Mouse (Mus musculus) CH12.LX (cell line): ENCODE measurements around the gene Rims4. TPM values are rescaled to one million over a fixed set of nuclear protein-coding genes. Genes with fewer than 3 reads are reported as not detected.

Source experiments
- DNase-seq: peaks from one replicate; pipeline ENCODE4 v3.0.0-alpha.2; 2013; ENCODE audit errors: extremely low read depth
- H3K27ac ChIP-seq: 2 replicates; pipeline ENCODE4 v1.5.1; 2012; ENCODE audit warnings: low read depth, mild to moderate bottlenecking, control low read depth, moderate library complexity; ENCODE audit not compliant: insufficient read depth
- H3K27me3 ChIP-seq: replicated peaks from 2 replicates; pipeline ENCODE3; 2012; ENCODE audit warnings: inconsistent platforms
- H3K36me3 ChIP-seq, 2 experiments: replicated peaks in 1 of 2; 2 replicates each; pipeline versions ENCODE3 to v1.6.1; 2012; ENCODE audit warnings: inconsistent platforms in 1 of 2, low read length in 1 of 2, mild to moderate bottlenecking in 1 of 2, mixed read lengths in 1 of 2, moderate library complexity in 1 of 2; ENCODE audit not compliant: control insufficient read depth in 1 of 2, insufficient read depth in 1 of 2
- H3K4me1 ChIP-seq, 2 experiments: 2 replicates each; pipeline ENCODE4 v1.6.1; 2012; ENCODE audit warnings: inconsistent platforms in 1 of 2, moderate library complexity in 1 of 2; ENCODE audit not compliant: insufficient read depth in 2 of 2, control insufficient read depth in 1 of 2
- H3K4me2 ChIP-seq: 2 replicates; pipeline ENCODE4 v1.6.1; 2012; ENCODE audit warnings: low read depth, mild to moderate bottlenecking, control low read depth; ENCODE audit not compliant: poor library complexity, insufficient read depth, severe bottlenecking
- H3K4me3 ChIP-seq, 3 experiments: fragments of 150-350 bp in 1 of 3; sonication (generic) in 1 of 3; replicated peaks in 1 of 3; 2 replicates each; pipeline versions ENCODE3 to v1.5.1; 2011 to 2012; ENCODE audit warnings: low read depth in 2 of 3, low read length in 2 of 3, mild to moderate bottlenecking in 2 of 3, moderate library complexity in 2 of 3, control low read depth in 1 of 3, improper control_type of control experiment in 1 of 3, inconsistent platforms in 1 of 3, mixed read lengths in 1 of 3; ENCODE audit not compliant: poor library complexity in 1 of 3
- H3K79me2 ChIP-seq: replicated peaks from 2 replicates; pipeline ENCODE4 v1.6.1; 2012; ENCODE audit warnings: mild to moderate bottlenecking, moderate library complexity; ENCODE audit not compliant: control insufficient read depth, poor library complexity, insufficient read depth, severe bottlenecking; ENCODE audit errors: extremely low read depth
- H3K9ac ChIP-seq: 2 replicates; pipeline ENCODE4 v1.6.1; 2012; ENCODE audit warnings: low read depth, mild to moderate bottlenecking, control low read depth, moderate library complexity; ENCODE audit not compliant: insufficient read depth
- H3K9me3 ChIP-seq: replicated peaks from 2 replicates; pipeline ENCODE3; 2012; ENCODE audit warnings: low read length, inconsistent platforms, mixed read lengths
- BHLHE40 ChIP-seq: IDR thresholded peaks from 2 replicates; pipeline ENCODE4 v1.6.1; 2011; ENCODE audit warnings: mild to moderate bottlenecking, low read depth, low read length, improper control_type of control experiment
- CTCF ChIP-seq, 2 experiments: IDR thresholded peaks in 1 of 2; conservative IDR thresholded peaks in 1 of 2; 2 replicates each; pipeline ENCODE4 v1.5.1; 2011 to 2012; ENCODE audit warnings: low read depth in 2 of 2, low read length in 2 of 2, improper control_type of control experiment in 1 of 2, inconsistent platforms in 1 of 2, mild to moderate bottlenecking in 1 of 2, moderate library complexity in 1 of 2
- E2F4 ChIP-seq: IDR thresholded peaks from 2 replicates; pipeline ENCODE4 v1.6.1; 2011; ENCODE audit warnings: low read depth, low read length, improper control_type of control experiment; ENCODE audit not compliant: insufficient replicate concordance
- EP300 ChIP-seq: IDR thresholded peaks from 2 replicates; pipeline ENCODE4 v1.6.1; 2011; ENCODE audit warnings: low read length, improper control_type of control experiment
- IRF4 ChIP-seq: IDR thresholded peaks from 2 replicates; pipeline ENCODE4 v1.6.1; 2014; ENCODE audit warnings: low read depth, mild to moderate bottlenecking, inconsistent platforms, low read length, improper control_type of control experiment
- JUN ChIP-seq: IDR thresholded peaks from 2 replicates; pipeline ENCODE4 v1.6.1; 2011; ENCODE audit warnings: low read depth, mild to moderate bottlenecking, low read length, improper control_type of control experiment, moderate library complexity; ENCODE audit not compliant: insufficient read depth
- MAX ChIP-seq: IDR thresholded peaks from 2 replicates; pipeline ENCODE4 v1.6.1; 2011; ENCODE audit warnings: low read length, improper control_type of control experiment
- MAZ ChIP-seq: IDR thresholded peaks from 2 replicates; pipeline ENCODE4 v1.6.1; 2012; ENCODE audit warnings: low read depth, mild to moderate bottlenecking, inconsistent platforms, low read length, improper control_type of control experiment, moderate library complexity
- MEF2A ChIP-seq: IDR thresholded peaks from 2 replicates; pipeline ENCODE4 v1.6.1; 2014; ENCODE audit warnings: low read depth, mild to moderate bottlenecking, inconsistent platforms, low read length, improper control_type of control experiment, borderline replicate concordance
- MXI1 ChIP-seq: IDR thresholded peaks from 2 replicates; pipeline ENCODE4 v1.6.1; 2011; ENCODE audit warnings: mild to moderate bottlenecking, low read depth, low read length, improper control_type of control experiment
- MYC ChIP-seq: IDR thresholded peaks from 2 replicates; pipeline ENCODE4 v1.6.1; 2011; ENCODE audit warnings: low read depth, mild to moderate bottlenecking, improper control_type of control experiment, low read length
- NRF1 ChIP-seq: IDR thresholded peaks from 2 replicates; pipeline ENCODE4 v1.6.1; 2014; ENCODE audit warnings: low read depth, mild to moderate bottlenecking, inconsistent platforms, low read length, improper control_type of control experiment, moderate library complexity
- PAX5 ChIP-seq: IDR thresholded peaks from 2 replicates; pipeline ENCODE4 v1.6.1; 2012; ENCODE audit warnings: low read length, inconsistent platforms, mixed read lengths
- POLR2A ChIP-seq: IDR thresholded peaks from 2 replicates; pipeline ENCODE4 v1.6.1; 2011; ENCODE audit warnings: low read depth, mild to moderate bottlenecking, improper control_type of control experiment, low read length
- POLR2AphosphoS2 ChIP-seq: IDR thresholded peaks from 2 replicates; pipeline ENCODE4 v1.6.1; 2011; ENCODE audit warnings: low read depth, low read length, improper control_type of control experiment
- RCOR1 ChIP-seq: conservative IDR thresholded peaks from 2 replicates; pipeline ENCODE4 v1.6.1; 2012; ENCODE audit warnings: low read depth, mild to moderate bottlenecking, inconsistent platforms, low read length, improper control_type of control experiment
- TCF12 ChIP-seq: IDR thresholded peaks from 2 replicates; pipeline ENCODE4 v1.6.1; 2014; ENCODE audit warnings: low read depth, mild to moderate bottlenecking, inconsistent platforms, low read length, improper control_type of control experiment
- UBTF ChIP-seq: IDR thresholded peaks from 2 replicates; pipeline ENCODE4 v1.6.1; 2012; ENCODE audit warnings: low read depth, mild to moderate bottlenecking, inconsistent platforms, low read length, improper control_type of control experiment, moderate library complexity
- USF1 ChIP-seq: IDR thresholded peaks from 2 replicates; pipeline ENCODE4 v1.6.1; 2014; ENCODE audit warnings: low read depth, mild to moderate bottlenecking, inconsistent platforms, low read length, improper control_type of control experiment
- ZKSCAN1 ChIP-seq: IDR thresholded peaks from 2 replicates; pipeline ENCODE4 v1.6.1; 2012; ENCODE audit warnings: low read depth, inconsistent platforms, low read length, improper control_type of control experiment, borderline replicate concordance
- ZMIZ1 ChIP-seq: IDR thresholded peaks from 2 replicates; pipeline ENCODE4 v1.6.1; 2012; ENCODE audit warnings: low read depth, mild to moderate bottlenecking, inconsistent platforms, low read length, improper control_type of control experiment
- ZNF384 ChIP-seq: IDR thresholded peaks from 2 replicates; pipeline ENCODE4 v1.6.1; 2012; ENCODE audit warnings: low read depth, low read length, improper control_type of control experiment, inconsistent platforms
- dilution Hi-C: fragments of 300-500 bp; cut with MboI; formaldehyde crosslinking; loops from 2 replicates; pipeline ENCODE4 v1.14.3; 2020; ENCODE audit warnings: low sequenced_read_pairs; ENCODE audit not compliant: extremely low pct_unique_long_range_greater_than_20kb, extremely low pct_ligation_motif_present
- in situ Hi-C: fragments of 300-500 bp; cut with MboI; formaldehyde crosslinking; loops from 3 replicates; pipeline ENCODE4 v1.14.3; 2019; ENCODE audit warnings: low sequenced_read_pairs, low pct_ligation_motif_present, low pct_unique_long_range_greater_than_20kb, mixed read lengths
- polyA plus RNA-seq: library from polyadenylated mRNA; unstranded; fragments of >175 nt; gene quantifications from 2 replicates; pipeline ENCODE4 v1.2.1, GENCODE M21; 2012; ENCODE audit warnings: low read depth; ENCODE audit not compliant: insufficient read length
- total RNA-seq, 2 experiments: library from RNA; depleted of rRNA; stranded (reverse); fragments of 300-350 nt in 1 of 2; fragments of >200 nt in 1 of 2; gene quantifications; 2 replicates each; pipeline ENCODE4 v1.2.3; 2012 to 2014

The Rims4 gene
- total and polyA plus RNA-seq, 3 experiments, result not detected

DNA sequence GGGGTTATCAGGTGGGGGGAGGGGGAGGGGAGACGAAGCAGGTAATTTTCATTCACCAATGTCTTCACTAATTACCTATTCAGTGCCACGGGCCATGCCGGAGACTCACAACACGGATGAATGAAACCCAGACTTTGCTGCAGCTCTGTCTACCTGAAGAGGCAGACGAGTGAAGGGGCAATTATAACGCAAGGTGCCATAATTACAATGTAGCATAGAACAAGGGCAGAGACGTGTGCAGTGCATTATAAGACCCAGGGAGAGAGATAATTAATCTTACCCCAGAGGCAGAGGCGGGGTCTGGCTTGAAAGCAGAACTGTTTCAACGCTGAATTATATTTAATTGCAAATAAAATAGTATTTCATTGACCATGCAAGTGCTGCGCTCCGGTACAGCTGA lies 27.9 kb downstream of the Rims4 start:
- no peaks in the 10 kb centered on the region for H3K36me3 ChIP-seq
- DNase-seq, result no peak
- no peaks in the 10 kb centered on the region for H3K4me1 ChIP-seq
- H3K4me3 ChIP-seq, result no peak overlapping the region
- no peak overlapping the region for H3K9ac ChIP-seq
- H3K79me2 ChIP-seq, result no peaks in the 10 kb centered on the region
- no peak overlapping the region for H3K4me2 ChIP-seq
- dilution Hi-C loops, result no loop called here
- no peaks in the 10 kb centered on the region for H3K9me3 ChIP-seq
- in situ Hi-C loops, result no loop called here
- H3K27ac ChIP-seq, result no peak overlapping the region
- TF ChIP-seq PAX5 (no peak), JUN (no peak), MAZ (no peak)
- peaks cover 81% of the 10 kb centered on the region for H3K27me3 ChIP-seq

DNA sequence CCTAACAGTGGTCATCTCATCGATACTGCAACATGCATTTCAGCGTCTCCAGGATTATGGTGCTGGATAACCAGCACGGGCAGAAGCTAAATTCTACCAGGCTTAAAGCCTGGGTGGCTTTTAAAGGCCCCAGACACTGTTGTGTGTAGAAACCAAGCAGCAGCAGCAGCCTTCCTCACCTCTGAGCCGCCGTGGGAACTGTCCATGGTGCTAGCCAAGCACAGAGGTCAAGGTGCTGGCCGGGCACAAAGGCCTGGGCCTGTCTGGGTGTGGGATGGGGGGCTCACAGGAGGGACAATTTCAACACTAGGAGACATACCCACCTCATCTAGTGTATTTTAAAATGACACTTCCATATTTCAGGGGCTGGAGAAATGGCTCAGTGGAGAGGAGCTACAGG lies 29.1 kb downstream of the Rims4 start:
- Histone ChIP-seq H3K4me2 (no peak overlapping the region), H3K27me3 (peaks cover 80% of the 10 kb centered on the region), H3K79me2 (no peaks in the 10 kb centered on the region), H3K4me3 (no peak overlapping the region), H3K27ac (no peak overlapping the region), H3K9ac (no peak overlapping the region), H3K9me3 (no peaks in the 10 kb centered on the region), H3K4me1 (no peaks in the 10 kb centered on the region), H3K36me3 (no peaks in the 10 kb centered on the region)
- in situ Hi-C loops (no loop called here), dilution Hi-C loops (no loop called here)
- TF ChIP-seq ZNF384 (no peak), USF1 (no peak), EP300 (no peak), TCF12 (no peak), E2F4 (no peak), UBTF (no peak), CTCF (conservative IDR thresholded peaks at IDR 0.05 in 1 of 2, IDR thresholded peaks at IDR 0.05 in 1 of 2; ENCODE audit: low read depth in 2 of 2, low read length in 2 of 2) (no peak), BHLHE40 (no peak), MEF2A (no peak), POLR2A (no peak), NRF1 (no peak), ZMIZ1 (no peak), MAX (no peak), MXI1 (no peak), RCOR1 (no peak), PAX5 (no peak), MYC (no peak), IRF4 (no peak), POLR2AphosphoS2 (no peak), ZKSCAN1 (no peak)
- DNase-seq, result no peak
